Mouse (Mus musculus): ENCODE data around the gene Rhbg.

Gene Rhbg

DNA sequence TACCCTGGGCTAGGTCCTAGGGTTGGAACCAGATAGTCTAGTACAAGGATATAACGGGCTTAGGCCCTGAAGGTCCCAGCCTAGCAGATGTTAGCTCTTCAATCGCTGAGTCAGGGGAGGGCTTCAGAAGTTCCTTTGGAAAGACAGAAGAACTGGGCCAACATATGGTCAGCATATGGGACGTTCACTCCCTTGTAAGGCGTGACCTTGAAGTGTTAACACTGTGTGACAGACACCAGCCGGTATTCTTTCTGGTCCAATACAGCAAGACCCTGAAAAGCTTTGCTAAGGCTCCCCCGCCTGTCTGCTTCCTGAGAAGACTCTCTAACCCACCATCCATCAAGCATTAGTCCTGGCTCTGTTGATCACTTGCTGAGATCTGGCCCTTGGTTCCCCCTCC is 1.4 kb upstream of the Rhbg start:
- DNase-seq = no peak

DNA sequence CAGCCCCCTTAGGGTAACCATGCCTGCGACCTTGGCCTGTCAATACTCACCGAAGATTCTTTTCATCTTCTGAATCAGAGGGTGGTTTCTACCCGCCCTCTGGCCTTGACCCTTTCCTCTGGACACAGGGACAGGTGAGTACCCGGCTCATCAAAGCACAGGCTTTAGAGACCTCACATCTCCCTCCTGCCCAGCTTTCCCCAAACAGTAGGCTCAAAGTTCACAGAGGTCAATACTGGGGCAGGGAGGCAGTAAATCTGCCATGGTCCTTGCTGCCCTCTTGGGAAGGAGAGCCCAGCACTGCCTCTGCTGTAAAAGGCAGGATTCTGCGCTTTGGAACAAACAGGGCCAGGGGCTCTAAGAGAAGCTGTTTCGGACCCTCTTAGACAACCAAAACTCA is 1.8 kb downstream of the Rhbg start:
- no peak for DNase-seq

DNA sequence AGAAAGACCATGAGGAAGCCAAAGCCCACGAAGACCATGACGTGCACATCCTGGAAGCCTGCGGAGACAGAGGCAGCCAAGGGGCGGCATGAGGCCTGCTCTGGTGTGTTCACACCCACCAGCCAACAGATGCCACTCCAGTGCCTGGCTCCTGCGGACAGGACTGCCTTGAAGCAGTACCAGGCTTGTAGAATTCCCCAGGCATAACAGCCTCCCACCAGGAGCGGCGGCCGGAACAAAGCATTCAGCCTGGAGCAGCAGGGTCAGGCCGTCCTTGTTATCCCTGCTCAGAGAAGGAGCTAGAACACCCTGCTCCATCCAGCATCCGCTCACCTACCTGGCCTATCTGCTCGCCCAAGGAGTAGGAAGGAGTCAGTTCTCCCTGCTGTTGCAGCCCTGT is 6.1 kb downstream of the Rhbg start:
- no peak for DNase-seq

DNA sequence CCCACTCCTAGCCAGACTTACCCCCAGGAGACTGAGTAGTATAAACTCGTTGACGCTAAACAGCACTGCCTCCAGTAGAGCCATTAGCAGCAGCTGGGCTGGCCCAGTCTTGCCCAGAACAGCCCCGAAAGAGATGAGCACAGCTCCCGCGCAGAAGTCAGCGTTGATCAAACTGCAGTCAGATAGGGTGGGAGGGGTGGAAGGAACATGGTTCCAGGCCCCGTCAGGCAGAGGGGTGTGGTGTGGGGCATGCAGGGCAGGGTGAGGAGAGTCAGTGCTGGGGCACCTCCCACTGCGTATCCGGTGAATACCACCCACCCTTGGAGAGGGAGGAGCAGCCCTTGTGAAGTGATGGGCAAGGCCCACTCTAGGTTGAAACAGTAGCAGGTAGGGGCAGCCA is 6.8 kb downstream of the Rhbg start:
- no peak for DNase-seq

GRCm38 (mm10) chr3:88245811-88246210 is 8.7 kb downstream of the Rhbg start:
- peak; percentile 80 for DNase-seq

- peak; percentile 69 for DNase-seq
Observed at GRCm38 (mm10) chr3:88244071-88244470, 10.4 kb downstream of the Rhbg start.

GRCm38 (mm10) chr3:88242531-88242930 is 12.0 kb downstream of the Rhbg start:
- DNase-seq = peak; percentile 81

GRCm38 (mm10) chr3:88241045-88241786 is 13.3 kb downstream of the Rhbg start:
- DNase-seq = peak; percentile 52

DNA sequence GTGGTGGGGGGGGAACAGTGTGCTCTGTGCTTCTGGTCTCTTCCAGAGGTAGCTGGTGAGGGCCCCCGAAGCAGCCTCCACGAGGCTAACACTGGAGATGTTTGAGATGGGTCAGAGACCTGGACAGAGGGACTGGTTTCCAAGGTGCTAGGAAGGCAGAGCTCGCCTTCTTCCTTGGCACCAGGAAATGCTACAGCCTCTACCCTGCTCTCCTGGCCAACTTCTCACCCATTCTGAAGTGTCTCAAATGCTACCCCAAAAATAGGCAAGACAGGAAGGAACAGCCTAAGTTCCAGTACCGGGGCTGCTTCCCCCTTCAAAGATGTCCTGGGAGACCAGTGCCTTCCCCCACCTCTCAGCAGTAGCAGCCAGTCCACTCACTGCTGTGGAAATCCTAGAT is 15.1 kb downstream of the Rhbg start:
- peak; percentile 5 for DNase-seq

GRCm38 (mm10) chr3:88238866-88239391 is 15.6 kb downstream of the Rhbg start:
- peak; percentile 50 for DNase-seq

- peak; percentile 47 for DNase-seq
Observed at GRCm38 (mm10) chr3:88237556-88238194, 16.8 kb downstream of the Rhbg start.

- peak; percentile 13 for DNase-seq
Observed at GRCm38 (mm10) chr3:88237161-88237555, 17.4 kb downstream of the Rhbg start.

GRCm38 (mm10) chr3:88235616-88236015 is 18.9 kb downstream of the Rhbg start:
- DNase-seq = peak; percentile 5

DNA sequence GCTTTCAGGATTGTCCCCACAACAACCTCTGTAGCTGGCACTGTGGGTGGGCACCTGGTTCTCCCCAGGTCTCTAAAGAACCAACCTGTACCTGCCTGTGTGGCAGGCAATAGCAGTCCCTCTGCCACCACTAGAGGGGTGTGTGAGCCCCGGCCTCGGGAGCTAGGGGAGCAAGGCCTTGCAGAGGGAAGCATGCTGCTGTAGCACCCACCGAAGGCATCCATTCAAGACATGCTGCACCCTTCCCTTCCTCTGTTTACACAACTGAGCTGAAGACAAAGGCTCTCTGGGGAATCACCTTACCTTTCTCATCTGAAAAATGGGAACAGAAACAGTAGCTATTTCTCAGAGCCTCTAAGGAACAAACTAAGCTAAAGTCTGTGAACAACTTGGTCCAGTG is 19.3 kb downstream of the Rhbg start:
- DNase-seq = peak; percentile 48

DNA sequence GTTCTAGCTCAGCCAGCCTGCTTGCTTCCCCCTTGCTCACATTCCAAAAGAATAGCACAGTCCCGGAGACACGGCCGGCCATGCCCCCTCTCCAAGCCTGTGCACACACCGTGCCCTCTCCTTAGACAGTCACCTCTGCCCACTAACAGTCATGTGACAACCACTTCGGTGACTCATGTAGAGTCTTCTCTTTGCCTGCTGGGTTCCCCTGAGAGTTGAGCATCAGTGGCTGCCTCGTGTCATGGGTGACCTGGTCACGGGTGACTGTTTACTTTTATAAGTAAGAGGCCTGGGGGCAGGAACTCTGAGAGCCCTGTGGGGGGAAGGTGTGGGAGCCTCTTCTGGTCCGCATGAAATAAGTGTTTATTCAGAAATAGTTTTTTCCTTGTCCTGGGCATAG is 20.5 kb downstream of the Rhbg start:
- DNase-seq = peak; percentile 3

DNA sequence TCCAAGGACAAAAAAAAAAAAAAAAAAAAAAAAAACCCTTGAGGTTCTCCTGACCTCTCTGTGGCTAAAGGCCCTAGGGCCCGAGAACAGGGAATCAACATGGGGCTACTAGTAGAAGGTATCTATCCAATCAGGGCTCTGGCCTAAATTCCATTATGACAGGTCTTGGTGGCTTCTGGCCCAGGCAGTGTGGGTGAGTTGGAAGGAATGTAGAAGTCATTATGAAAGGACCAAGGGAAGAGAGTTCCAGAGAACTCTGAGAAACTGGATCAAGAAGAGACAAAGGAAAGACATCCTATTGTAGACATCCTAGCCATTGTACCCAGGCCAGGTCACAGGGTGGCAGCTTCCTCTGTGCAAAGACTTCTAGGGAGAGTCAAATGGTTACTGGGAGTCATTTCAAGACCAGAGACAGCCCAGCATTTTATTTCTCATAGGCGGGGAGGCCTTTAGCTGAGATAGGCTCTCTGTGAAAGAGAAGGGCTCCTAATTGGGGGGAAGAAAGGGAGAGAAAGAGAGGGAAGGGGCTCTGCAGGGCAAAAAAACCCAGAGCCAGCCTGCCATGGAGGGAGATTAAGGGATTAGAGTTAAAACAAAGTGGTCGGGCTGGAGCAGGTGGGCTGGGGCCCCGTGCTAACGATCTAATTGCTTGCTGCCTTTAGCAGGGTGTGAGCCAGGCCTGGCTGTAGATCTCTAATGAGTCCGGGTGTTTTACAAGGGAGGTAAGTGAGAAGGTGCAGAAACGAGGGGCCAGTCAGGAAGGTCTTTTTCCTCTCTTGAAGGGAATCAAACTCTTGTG is 21.5 kb downstream of the Rhbg start:
- DNase-seq = peak; percentile 5

GRCm38 (mm10) chr3:88232301-88232702 is 22.2 kb downstream of the Rhbg start:
- peak; percentile 59 for DNase-seq

GRCm38 (mm10) chr3:88231061-88231641 is 23.4 kb downstream of the Rhbg start:
- peak; percentile 66 for DNase-seq

GRCm38 (mm10) chr3:88230262-88231047 is 24.1 kb downstream of the Rhbg start:
- DNase-seq = no peak

DNA sequence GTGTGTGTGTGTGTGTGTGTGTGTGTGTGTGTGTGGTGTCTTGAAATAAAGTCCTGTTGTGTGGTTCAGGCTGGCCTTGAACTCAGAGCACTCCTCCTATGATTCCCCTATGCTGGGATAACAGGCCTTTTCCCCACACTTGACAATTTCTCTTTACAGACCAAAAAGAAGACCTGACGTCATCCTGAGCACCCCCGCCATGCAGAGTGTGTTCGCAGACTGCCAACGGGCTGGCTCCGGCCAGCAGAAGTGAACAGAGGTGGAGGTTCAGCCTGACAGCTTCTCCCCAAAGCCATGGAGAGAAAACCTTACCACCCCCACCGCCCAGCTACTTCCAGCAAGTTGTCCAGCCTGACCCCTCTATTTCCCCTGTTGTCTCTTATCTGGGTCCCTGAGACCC is 25.0 kb downstream of the Rhbg start:
- no peak for DNase-seq

- DNase-seq = no peak
Observed at GRCm38 (mm10) chr3:88228906-88229305, 25.6 kb downstream of the Rhbg start.

GRCm38 (mm10) chr3:88227976-88228375 is 26.5 kb downstream of the Rhbg start:
- no peak for DNase-seq

Data from right cerebral cortex, postnatal 4 days (tissue).